Mouse (Mus musculus): ENCODE results near the gene Mlycd. TPM values are rescaled to one million over a fixed set of nuclear protein-coding genes. Genes with fewer than 3 reads are reported as not detected.

Mlycd gene
- polyA plus RNA-seq, 1 experiment from 2014 or later = 9.4 TPM

GRCm38 (mm10) chr8:119446990-119447780 is 52.5 kb downstream of the Mlycd start:
- no peak overlapping the region for H3K27ac ChIP-seq
- H3K79me2 ChIP-seq (ENCODE audit: inconsistent target) = no peaks in the 10 kb centered on the region
- H3K36me3 ChIP-seq (ENCODE audit: inconsistent target) = peaks cover 36% of the 10 kb centered on the region
- WGBS (ENCODE audit: missing documents) = 7% methylated on average over 64 of the region's 80 CpGs
- no peak overlapping the region for H3K4me3 ChIP-seq (ENCODE audit: inconsistent target)

GRCm38 (mm10) chr8:119447781-119448170 is 53.1 kb downstream of the Mlycd start:
- H3K4me3 ChIP-seq (ENCODE audit: inconsistent target) = no peak overlapping the region
- no peak overlapping the region for H3K27ac ChIP-seq
- H3K79me2 ChIP-seq (ENCODE audit: inconsistent target) = no peaks in the 10 kb centered on the region
- peaks cover 33% of the 10 kb centered on the region for H3K36me3 ChIP-seq (ENCODE audit: inconsistent target)
- WGBS (ENCODE audit: missing documents) = 20% methylated on average over 17 of the region's 17 CpGs

- 87% methylated on average over 12 of the region's 12 CpGs for WGBS (ENCODE audit: missing documents)
- Histone ChIP-seq H3K27ac (no peak overlapping the region), H3K36me3 (ENCODE audit: inconsistent target) (peaks cover 14% of the 10 kb centered on the region), H3K4me3 (ENCODE audit: inconsistent target) (no peak overlapping the region), H3K79me2 (ENCODE audit: inconsistent target) (no peaks in the 10 kb centered on the region)
Observed at GRCm38 (mm10) chr8:119449627-119450026, 54.9 kb downstream of the Mlycd start.

GRCm38 (mm10) chr8:119451131-119451530 is 56.5 kb downstream of the Mlycd start:
- Histone ChIP-seq H3K79me2 (ENCODE audit: inconsistent target) (no peaks in the 10 kb centered on the region), H3K27ac (no peak overlapping the region), H3K36me3 (ENCODE audit: inconsistent target) (no peaks in the 10 kb centered on the region), H3K4me3 (ENCODE audit: inconsistent target) (no peak overlapping the region)
- 86% methylated on average over 4 of the region's 4 CpGs for WGBS (ENCODE audit: missing documents)

- WGBS (ENCODE audit: missing documents) = 89% methylated on average over 5 of the region's 5 CpGs
- Histone ChIP-seq H3K4me3 (ENCODE audit: inconsistent target) (no peak overlapping the region), H3K79me2 (ENCODE audit: inconsistent target) (no peaks in the 10 kb centered on the region), H3K36me3 (ENCODE audit: inconsistent target) (no peaks in the 10 kb centered on the region), H3K27ac (no peak overlapping the region)
Observed at GRCm38 (mm10) chr8:119452919-119453318, 58.2 kb downstream of the Mlycd start.

- Histone ChIP-seq H3K27ac (no peak overlapping the region), H3K79me2 (ENCODE audit: inconsistent target) (no peaks in the 10 kb centered on the region), H3K36me3 (ENCODE audit: inconsistent target) (no peaks in the 10 kb centered on the region), H3K4me3 (ENCODE audit: inconsistent target) (no peak overlapping the region)
- WGBS (ENCODE audit: missing documents) = 88% methylated on average over 5 of the region's 5 CpGs
Observed at GRCm38 (mm10) chr8:119456045-119456444, 61.4 kb downstream of the Mlycd start.

- no peak overlapping the region for H3K27ac ChIP-seq
- H3K79me2 ChIP-seq (ENCODE audit: inconsistent target) = no peaks in the 10 kb centered on the region
- 70% methylated on average over 16 of the region's 16 CpGs for WGBS (ENCODE audit: missing documents)
- no peaks in the 10 kb centered on the region for H3K36me3 ChIP-seq (ENCODE audit: inconsistent target)
- H3K4me3 ChIP-seq (ENCODE audit: inconsistent target) = no peak overlapping the region
Observed at GRCm38 (mm10) chr8:119459724-119460123, 65.0 kb downstream of the Mlycd start.

Other genes with a start within 250 kb of the Mlycd start
- gene Hsbp1, start 50.4 kb upstream of the Mlycd start, polyA plus RNA-seq (2018) = 195 to 288 TPM (median 204 TPM) in 3 replicates
- gene Osgin1, start 39.2 kb downstream of the Mlycd start, polyA plus RNA-seq (2018) = 17.6 to 31.1 TPM (median 18.4 TPM) in 3 replicates
- not detected in 3 replicates for gene Necab2, start 51.8 kb downstream of the Mlycd start, polyA plus RNA-seq (2018)
- not detected in 3 replicates for gene Slc38a8, start 106.8 kb downstream of the Mlycd start, polyA plus RNA-seq (2018)
- 27.0 to 33.7 TPM (median 28.9 TPM) in 3 replicates for gene Mbtps1, start 163.9 kb downstream of the Mlycd start, polyA plus RNA-seq (2018)
- gene Hsdl1, start 180.3 kb downstream of the Mlycd start, polyA plus RNA-seq (2018) = 22.6 to 36.4 TPM (median 30.2 TPM) in 3 replicates
- gene Dnaaf1, start 180.4 kb downstream of the Mlycd start, polyA plus RNA-seq (2018) = not detected in 3 replicates
- 2.5 to 6.5 TPM (median 6.3 TPM) in 3 replicates for gene Taf1c, start 210.3 kb downstream of the Mlycd start, polyA plus RNA-seq (2018)
- not detected in 3 replicates for gene Adad2, start 217.9 kb downstream of the Mlycd start, polyA plus RNA-seq (2018)
- not detected in 3 replicates for gene Kcng4, start 240.8 kb downstream of the Mlycd start, polyA plus RNA-seq (2018)